Mouse (Mus musculus): ENCODE results near the gene Kit. TPM values are rescaled to one million over a fixed set of nuclear protein-coding genes. Genes with fewer than 3 reads are reported as not detected.

Gene Kit
- polyA plus RNA-seq, 1 experiment: not detected

DNA sequence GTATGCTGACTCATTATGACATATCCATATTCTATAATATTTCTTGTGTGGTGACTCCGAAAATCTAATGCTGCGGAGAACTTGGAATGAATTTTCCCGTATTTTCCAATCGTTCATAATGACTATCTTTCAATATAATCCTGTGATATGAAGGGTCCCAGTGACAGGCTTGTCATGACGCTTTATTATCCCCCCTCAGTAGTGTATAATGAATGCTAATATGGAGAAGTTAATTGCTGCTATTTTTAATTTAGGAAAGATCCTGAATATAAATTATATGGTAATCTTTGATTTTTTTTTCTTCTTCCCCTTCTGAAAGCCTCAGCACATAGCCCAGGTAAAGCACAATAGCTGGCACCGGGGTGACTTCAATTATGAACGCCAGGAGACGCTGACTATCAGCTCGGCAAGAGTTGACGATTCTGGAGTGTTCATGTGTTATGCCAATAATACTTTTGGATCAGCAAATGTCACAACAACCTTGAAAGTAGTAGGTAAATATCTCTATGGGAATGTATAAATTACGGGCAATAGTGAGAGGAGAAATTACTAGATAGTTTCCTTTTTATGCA lies 40.4 kb downstream of the Kit start:
- no peaks in the 10 kb centered on the region for H3K79me2 ChIP-seq (ENCODE audit: control insufficient read depth, insufficient read depth)
- TF ChIP-seq MYOD1 (IDR thresholded peaks at IDR 0.05; ENCODE audit: control insufficient read depth in 1 of 3, insufficient read length in 2 of 3, low read depth in 2 of 3): no peak
- no peak for TF ChIP-seq TCF3 (IDR thresholded peaks at IDR 0.05; ENCODE audit: insufficient read length, low read depth)
- TF ChIP-seq MAX (IDR thresholded peaks at IDR 0.05; ENCODE audit: low read depth): no peak
- TF ChIP-seq MYOG (IDR thresholded peaks at IDR 0.05; ENCODE audit: control insufficient read depth in 1 of 3, insufficient read depth in 1 of 3, insufficient read length in 2 of 3, low read depth in 2 of 3): no peak
- no peak for TF ChIP-seq POLR2AphosphoS2 (IDR thresholded peaks at IDR 0.05; ENCODE audit: insufficient read length, low read depth)
- TF ChIP-seq TCF12 (IDR thresholded peaks at IDR 0.05; ENCODE audit: insufficient read depth, poor library complexity, severe bottlenecking): no peak
- TF ChIP-seq E2F4 (IDR thresholded peaks at IDR 0.05; ENCODE audit: insufficient read depth): no peak
- TF ChIP-seq REST (IDR thresholded peaks at IDR 0.05; ENCODE audit: insufficient read depth, insufficient read length): no peak
- no peak for TF ChIP-seq CEBPB (IDR thresholded peaks at IDR 0.05; ENCODE audit: insufficient read depth, poor library complexity, severe bottlenecking)
- no peak for TF ChIP-seq POLR2A (IDR thresholded peaks at IDR 0.05; ENCODE audit: insufficient read length, low read depth)
- no peak for TF ChIP-seq SRF (IDR thresholded peaks at IDR 0.05; ENCODE audit: control insufficient read depth, insufficient read length, low read depth)
- no peak for TF ChIP-seq USF1 (IDR thresholded peaks at IDR 0.05; ENCODE audit: low read depth)
- H3K27me3 ChIP-seq (ENCODE audit: control insufficient read depth, insufficient read depth, insufficient read length): peaks cover 10% of the 10 kb centered on the region
- no peak overlapping the region for H3K4me3 ChIP-seq
- H3K36me3 ChIP-seq (ENCODE audit: control insufficient read depth, insufficient read depth): no peaks in the 10 kb centered on the region
- H3K4me2 ChIP-seq (ENCODE audit: low read depth): no peak overlapping the region
- no peak overlapping the region for H3ac ChIP-seq (ENCODE audit: control insufficient read depth, insufficient read length)

DNA sequence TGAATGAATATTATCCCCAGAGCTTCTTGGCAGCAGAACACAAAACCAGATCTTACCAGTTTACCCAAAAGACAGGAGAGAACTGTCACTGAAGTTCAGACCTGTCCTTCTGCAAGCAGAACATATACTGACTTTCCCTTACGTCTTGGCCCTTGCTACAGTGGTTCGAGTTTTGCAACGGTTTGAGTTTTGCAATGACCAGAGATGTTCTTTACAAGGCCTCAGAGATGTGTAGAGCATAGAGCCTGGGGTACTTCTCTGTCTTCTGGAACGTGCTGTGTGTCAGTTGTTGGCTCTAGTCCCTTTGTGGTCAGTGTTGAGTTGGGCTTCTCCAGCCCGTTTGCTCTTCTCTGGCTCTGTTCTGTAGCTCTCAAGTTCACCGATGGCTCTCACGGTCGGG lies 40.9 kb downstream of the Kit start:
- H3K36me3 ChIP-seq (ENCODE audit: control insufficient read depth, insufficient read depth): no peaks in the 10 kb centered on the region
- no peak for TF ChIP-seq SRF (IDR thresholded peaks at IDR 0.05; ENCODE audit: control insufficient read depth, insufficient read length, low read depth)
- no peak for TF ChIP-seq MAX (IDR thresholded peaks at IDR 0.05; ENCODE audit: low read depth)
- TF ChIP-seq POLR2A (IDR thresholded peaks at IDR 0.05; ENCODE audit: insufficient read length, low read depth): no peak
- no peak for TF ChIP-seq E2F4 (IDR thresholded peaks at IDR 0.05; ENCODE audit: insufficient read depth)
- no peak for TF ChIP-seq REST (IDR thresholded peaks at IDR 0.05; ENCODE audit: insufficient read depth, insufficient read length)
- no peak for TF ChIP-seq TCF12 (IDR thresholded peaks at IDR 0.05; ENCODE audit: insufficient read depth, poor library complexity, severe bottlenecking)
- TF ChIP-seq POLR2AphosphoS2 (IDR thresholded peaks at IDR 0.05; ENCODE audit: insufficient read length, low read depth): no peak
- TF ChIP-seq TCF3 (IDR thresholded peaks at IDR 0.05; ENCODE audit: insufficient read length, low read depth): no peak
- no peak for TF ChIP-seq USF1 (IDR thresholded peaks at IDR 0.05; ENCODE audit: low read depth)
- TF ChIP-seq CEBPB (IDR thresholded peaks at IDR 0.05; ENCODE audit: insufficient read depth, poor library complexity, severe bottlenecking): no peak
- TF ChIP-seq MYOD1 (IDR thresholded peaks at IDR 0.05; ENCODE audit: control insufficient read depth in 1 of 3, insufficient read length in 2 of 3, low read depth in 2 of 3): no peak
- no peak for TF ChIP-seq MYOG (IDR thresholded peaks at IDR 0.05; ENCODE audit: control insufficient read depth in 1 of 3, insufficient read depth in 1 of 3, insufficient read length in 2 of 3, low read depth in 2 of 3)
- peaks cover 9% of the 10 kb centered on the region for H3K27me3 ChIP-seq (ENCODE audit: control insufficient read depth, insufficient read depth, insufficient read length)
- no peaks in the 10 kb centered on the region for H3K79me2 ChIP-seq (ENCODE audit: control insufficient read depth, insufficient read depth)
- no peak overlapping the region for H3K4me3 ChIP-seq
- H3ac ChIP-seq (ENCODE audit: control insufficient read depth, insufficient read length): no peak overlapping the region
- H3K4me2 ChIP-seq (ENCODE audit: low read depth): no peak overlapping the region

DNA sequence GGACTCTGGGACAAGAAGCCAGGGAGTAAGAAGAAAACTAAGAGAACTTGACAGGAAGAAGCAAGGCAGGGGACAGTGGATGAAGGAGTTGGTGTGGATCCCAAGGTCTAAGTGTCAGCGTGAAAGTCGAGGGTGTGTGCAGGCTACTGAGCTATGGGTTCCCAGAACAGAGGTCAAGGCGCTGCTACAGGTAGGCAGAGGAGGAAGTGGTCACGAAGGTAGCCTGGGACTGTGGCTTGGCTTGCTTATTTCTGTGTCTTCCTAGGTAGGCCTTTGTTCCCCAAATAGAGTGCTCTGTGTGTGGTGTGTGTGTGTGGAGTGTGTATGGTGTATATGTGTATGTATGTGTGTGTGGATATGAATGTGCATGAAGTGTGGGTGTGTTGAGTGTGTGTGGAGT lies 47.7 kb downstream of the Kit start:
- H3K36me3 ChIP-seq (ENCODE audit: control insufficient read depth, insufficient read depth): no peaks in the 10 kb centered on the region
- no peaks in the 10 kb centered on the region for H3K79me2 ChIP-seq (ENCODE audit: control insufficient read depth, insufficient read depth)
- no peak overlapping the region for H3K4me2 ChIP-seq (ENCODE audit: low read depth)
- H3K4me3 ChIP-seq: no peak overlapping the region
- no peaks in the 10 kb centered on the region for H3K27me3 ChIP-seq (ENCODE audit: control insufficient read depth, insufficient read depth, insufficient read length)
- TF ChIP-seq CEBPB (IDR thresholded peaks at IDR 0.05; ENCODE audit: insufficient read depth, poor library complexity, severe bottlenecking) (no peak), USF1 (IDR thresholded peaks at IDR 0.05; ENCODE audit: low read depth) (no peak), POLR2AphosphoS2 (IDR thresholded peaks at IDR 0.05; ENCODE audit: insufficient read length, low read depth) (no peak), REST (IDR thresholded peaks at IDR 0.05; ENCODE audit: insufficient read depth, insufficient read length) (no peak), MYOD1 (IDR thresholded peaks at IDR 0.05; ENCODE audit: control insufficient read depth in 1 of 3, insufficient read length in 2 of 3, low read depth in 2 of 3) (no peak), TCF3 (IDR thresholded peaks at IDR 0.05; ENCODE audit: insufficient read length, low read depth) (no peak), SRF (IDR thresholded peaks at IDR 0.05; ENCODE audit: control insufficient read depth, insufficient read length, low read depth) (no peak), POLR2A (IDR thresholded peaks at IDR 0.05; ENCODE audit: insufficient read length, low read depth) (no peak), TCF12 (IDR thresholded peaks at IDR 0.05; ENCODE audit: insufficient read depth, poor library complexity, severe bottlenecking) (no peak), MYOG (IDR thresholded peaks at IDR 0.05; ENCODE audit: control insufficient read depth in 1 of 3, insufficient read depth in 1 of 3, insufficient read length in 2 of 3, low read depth in 2 of 3) (no peak), MAX (IDR thresholded peaks at IDR 0.05; ENCODE audit: low read depth) (no peak), E2F4 (IDR thresholded peaks at IDR 0.05; ENCODE audit: insufficient read depth) (no peak)
- no peak overlapping the region for H3ac ChIP-seq (ENCODE audit: control insufficient read depth, insufficient read length)

DNA sequence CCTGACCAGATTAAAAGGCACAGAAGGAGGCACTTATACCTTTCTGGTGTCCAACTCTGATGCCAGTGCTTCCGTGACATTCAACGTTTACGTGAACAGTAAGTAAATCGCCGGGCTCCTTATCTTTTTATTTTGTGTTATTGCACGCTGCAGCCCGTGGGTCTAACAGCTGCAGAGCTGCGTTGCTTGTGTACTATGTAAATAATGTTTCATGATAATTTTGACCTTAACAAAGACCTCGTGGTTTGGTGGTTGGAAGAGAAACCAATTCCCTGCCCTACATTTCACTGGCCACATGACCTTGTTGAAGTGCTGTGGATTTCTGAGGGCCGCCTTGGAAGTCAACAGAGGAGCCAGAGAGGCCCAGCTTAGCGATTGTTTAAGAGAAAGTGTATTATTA lies 48.3 kb downstream of the Kit start:
- no peaks in the 10 kb centered on the region for H3K36me3 ChIP-seq (ENCODE audit: control insufficient read depth, insufficient read depth)
- H3K79me2 ChIP-seq (ENCODE audit: control insufficient read depth, insufficient read depth): no peaks in the 10 kb centered on the region
- no peak overlapping the region for H3K4me3 ChIP-seq
- no peak overlapping the region for H3K4me2 ChIP-seq (ENCODE audit: low read depth)
- no peaks in the 10 kb centered on the region for H3K27me3 ChIP-seq (ENCODE audit: control insufficient read depth, insufficient read depth, insufficient read length)
- no peak for TF ChIP-seq POLR2A (IDR thresholded peaks at IDR 0.05; ENCODE audit: insufficient read length, low read depth)
- no peak for TF ChIP-seq REST (IDR thresholded peaks at IDR 0.05; ENCODE audit: insufficient read depth, insufficient read length)
- no peak for TF ChIP-seq MYOD1 (IDR thresholded peaks at IDR 0.05; ENCODE audit: control insufficient read depth in 1 of 3, insufficient read length in 2 of 3, low read depth in 2 of 3)
- no peak for TF ChIP-seq MAX (IDR thresholded peaks at IDR 0.05; ENCODE audit: low read depth)
- no peak for TF ChIP-seq MYOG (IDR thresholded peaks at IDR 0.05; ENCODE audit: control insufficient read depth in 1 of 3, insufficient read depth in 1 of 3, insufficient read length in 2 of 3, low read depth in 2 of 3)
- no peak for TF ChIP-seq SRF (IDR thresholded peaks at IDR 0.05; ENCODE audit: control insufficient read depth, insufficient read length, low read depth)
- TF ChIP-seq CEBPB (IDR thresholded peaks at IDR 0.05; ENCODE audit: insufficient read depth, poor library complexity, severe bottlenecking): no peak
- no peak for TF ChIP-seq POLR2AphosphoS2 (IDR thresholded peaks at IDR 0.05; ENCODE audit: insufficient read length, low read depth)
- TF ChIP-seq TCF3 (IDR thresholded peaks at IDR 0.05; ENCODE audit: insufficient read length, low read depth): no peak
- TF ChIP-seq USF1 (IDR thresholded peaks at IDR 0.05; ENCODE audit: low read depth): no peak
- no peak for TF ChIP-seq TCF12 (IDR thresholded peaks at IDR 0.05; ENCODE audit: insufficient read depth, poor library complexity, severe bottlenecking)
- TF ChIP-seq E2F4 (IDR thresholded peaks at IDR 0.05; ENCODE audit: insufficient read depth): no peak
- H3ac ChIP-seq (ENCODE audit: control insufficient read depth, insufficient read length): no peak overlapping the region

Data from myocyte (in vitro differentiated cells).